31 mouse cellular contexts compared by ENCODE assay signal in the genomic region with DNA sequence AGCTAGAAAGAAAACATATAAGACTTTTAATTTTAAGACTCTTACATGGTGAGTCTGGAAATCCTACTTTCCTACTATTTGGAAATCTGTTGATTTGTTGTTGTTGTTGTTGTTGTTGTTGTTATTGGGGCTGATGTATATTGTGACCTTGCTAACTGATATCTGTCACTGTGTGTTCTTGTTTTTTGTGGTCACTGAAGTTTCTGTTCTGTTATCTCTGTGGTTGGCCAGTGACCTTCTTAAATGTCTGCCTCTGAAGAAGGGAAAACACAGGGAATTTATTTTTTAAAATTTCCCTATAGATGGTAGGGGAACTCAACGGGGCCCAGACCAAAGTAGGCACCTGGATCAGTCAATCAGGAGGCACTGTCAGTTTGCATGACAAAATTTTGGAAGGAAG.
"Had no signal": no experiment of that assay in that cellular context is flagged by ENCODE, and none has a peak within 500 bp of the region (broad histone marks: within the 10 kb centered on the region; RNA-seq: fewer than 3 reads in every experiment).

No protein-coding gene starts in this region.

- H3K27ac ChIP-seq: heart, embryonic 13.5 days; heart, embryonic 15.5 days; hindbrain, embryonic 10.5 days; hindbrain, embryonic 12.5 days; hindbrain, embryonic 13.5 days; hindbrain, embryonic 14.5 days; hindbrain, embryonic 15.5 days; hindbrain, postnatal 0 days; intestine, embryonic 15.5 days; kidney, embryonic 15.5 days; kidney, postnatal 0 days; layer of hippocampus, adult 2 months; left cerebral cortex, adult 2 months had no signal

- H3K4me3 ChIP-seq: heart, embryonic 12.5 days; heart, embryonic 13.5 days; heart, embryonic 15.5 days; hindbrain, embryonic 10.5 days; hindbrain, embryonic 12.5 days; hindbrain, embryonic 13.5 days; hindbrain, embryonic 15.5 days; intestine, embryonic 15.5 days; kidney, embryonic 15.5 days; layer of hippocampus, adult 2 months; left cerebral cortex, adult 2 months had no signal

- H3K4me2 ChIP-seq: heart, embryonic 11.5 days; heart, embryonic 12.5 days; heart, embryonic 13.5 days; heart, embryonic 15.5 days; hindbrain, embryonic 12.5 days; hindbrain, embryonic 13.5 days; hindbrain, embryonic 14.5 days; hindbrain, embryonic 15.5 days; intestine, embryonic 15.5 days; kidney, embryonic 15.5 days had no signal

- H3K9ac ChIP-seq: heart, embryonic 12.5 days; heart, embryonic 13.5 days; heart, embryonic 15.5 days; hindbrain, embryonic 12.5 days; hindbrain, embryonic 13.5 days; hindbrain, embryonic 14.5 days; hindbrain, embryonic 15.5 days; intestine, embryonic 15.5 days; kidney, embryonic 15.5 days had no signal

- H3K27me3 ChIP-seq: heart, embryonic 12.5 days; heart, embryonic 13.5 days; heart, embryonic 15.5 days; hindbrain, embryonic 12.5 days; hindbrain, embryonic 13.5 days; hindbrain, embryonic 15.5 days; intestine, embryonic 15.5 days; kidney, embryonic 15.5 days had no signal

- H3K9me3 ChIP-seq: hindbrain, embryonic 15.5 days; intestine, embryonic 15.5 days had no signal

- H3K4me1 ChIP-seq: heart, embryonic 13.5 days; heart, embryonic 15.5 days; hindbrain, embryonic 10.5 days; hindbrain, embryonic 12.5 days; hindbrain, embryonic 13.5 days; hindbrain, embryonic 15.5 days; intestine, embryonic 15.5 days; kidney, embryonic 15.5 days had no signal

- H3K36me3 ChIP-seq: heart, embryonic 12.5 days; heart, embryonic 15.5 days; hindbrain, embryonic 10.5 days; hindbrain, embryonic 12.5 days; hindbrain, embryonic 13.5 days; hindbrain, embryonic 15.5 days; intestine, embryonic 15.5 days; kidney, embryonic 15.5 days had no signal

- DNase-seq: heart, postnatal 10 days; heart, postnatal 14 days; heart, postnatal 36 days; heart, postnatal 4 days; kidney, adult 11 months; kidney, adult 18-20 months; kidney, adult 2 months; kidney, adult 8-10 months; kidney, adult 9 months; kidney, postnatal 10 days; kidney, postnatal 14 days; kidney, postnatal 25 days; kidney, postnatal 36 days; kidney, postnatal 4 days; layer of hippocampus, adult 9-11 months; layer of hippocampus, postnatal 36 days had no signal
